Mouse (Mus musculus): ENCODE results near the gene Incenp. TPM values are rescaled to one million over a fixed set of nuclear protein-coding genes. Genes with fewer than 3 reads are reported as not detected.

Incenp gene
- polyA plus RNA-seq, 1 experiment from 2014 or later = 41.0 TPM

DNA sequence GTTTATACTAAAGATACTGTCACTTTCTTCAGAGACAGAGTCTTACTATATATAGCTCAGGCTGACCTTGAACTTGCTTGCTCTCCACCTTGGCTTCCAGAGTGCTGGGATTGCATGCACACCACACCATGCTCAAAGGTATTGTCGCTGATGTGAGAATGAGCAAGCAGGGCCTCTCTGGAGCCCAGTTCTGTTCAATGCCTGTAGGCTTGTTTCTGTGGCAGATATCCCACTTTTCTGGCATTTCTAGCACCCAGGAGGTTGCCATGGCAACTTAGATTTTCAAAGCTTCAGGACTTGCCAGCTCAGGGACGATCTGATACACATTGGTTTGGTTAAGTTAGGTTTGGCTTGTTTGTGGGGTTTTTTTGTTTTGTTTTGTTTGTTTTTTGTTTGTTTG, 22.9 kb upstream of the Incenp start:
- peaks cover 13% of the 10 kb centered on the region; the same call in 1 of the 2 replicates for H3K4me1 ChIP-seq (ENCODE audit: control insufficient read depth, insufficient read depth, low read length)
- H3K4me2 ChIP-seq (ENCODE audit: low read length) = no peak overlapping the region
- 7% methylated on average over 2 of the region's 2 CpGs for WGBS
- no peak overlapping the region for H3K9ac ChIP-seq (ENCODE audit: low read length)
- peak; percentile 93 for DNase-seq (ENCODE audit: low spot score)
- no peaks in the 10 kb centered on the region for H3K9me3 ChIP-seq (replicated peaks; ENCODE audit: control insufficient read depth, low read length)
- no peaks in the 10 kb centered on the region for H3K27me3 ChIP-seq (replicated peaks; ENCODE audit: control insufficient read depth, insufficient read depth, low read length)
- H3K27ac ChIP-seq (ENCODE audit: low read depth, low read length) = peak overlapping the region; percentile 69; the same call in 1 of the 2 replicates
- no peak overlapping the region for H3K4me3 ChIP-seq (ENCODE audit: low read depth, low read length)
- peak; percentile 85 for ATAC-seq
- no peaks in the 10 kb centered on the region for H3K36me3 ChIP-seq (ENCODE audit: control insufficient read depth, insufficient read depth, low read length)

DNA sequence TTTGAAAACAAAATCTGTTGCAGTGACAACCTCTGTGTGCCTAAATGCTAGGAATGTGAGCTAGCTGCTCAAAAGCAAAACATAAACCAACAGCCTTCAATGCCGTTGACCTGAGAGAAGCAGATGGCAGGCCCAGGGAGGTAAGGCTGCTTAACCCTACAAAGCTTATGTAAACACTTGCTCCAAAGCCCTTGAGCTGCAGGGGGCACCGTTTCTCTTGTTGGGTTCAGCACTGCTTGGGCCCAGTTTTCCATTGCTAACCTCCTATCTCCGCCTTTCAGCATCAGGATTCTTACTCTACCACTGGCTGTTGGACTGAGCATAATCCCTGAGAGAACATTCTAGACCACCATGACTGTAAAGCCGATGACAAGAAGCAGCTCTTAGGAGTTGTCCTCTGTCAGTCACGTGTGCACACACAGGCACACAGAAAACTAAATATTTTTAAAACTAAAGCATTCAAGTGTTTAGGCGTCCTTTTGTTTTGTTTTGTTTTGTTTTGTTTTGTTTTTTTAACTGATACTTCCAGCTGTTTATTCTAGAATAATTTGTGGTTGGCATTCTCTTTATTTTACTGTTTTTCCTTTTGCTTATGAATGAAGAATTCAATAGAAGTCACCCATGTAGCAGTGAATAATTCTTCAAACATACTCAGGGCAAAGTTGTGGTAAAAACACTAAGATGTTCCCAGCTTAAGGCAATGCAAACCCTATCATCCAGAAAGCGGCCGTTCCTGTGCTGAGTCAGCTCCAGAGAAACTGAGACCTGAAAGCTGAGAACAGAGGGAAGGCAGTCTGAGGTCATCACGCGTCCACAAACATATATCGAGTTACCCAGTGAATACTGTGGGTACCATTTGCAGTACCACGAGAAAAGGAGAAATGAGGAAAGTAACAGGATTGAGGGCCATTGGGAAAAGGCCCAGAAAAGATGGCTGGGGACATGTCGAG, 21.8 kb upstream of the Incenp start:
- Histone ChIP-seq H3K4me3 (ENCODE audit: low read depth, low read length) (no peak overlapping the region), H3K9me3 (replicated peaks; ENCODE audit: control insufficient read depth, low read length) (no peaks in the 10 kb centered on the region), H3K27me3 (replicated peaks; ENCODE audit: control insufficient read depth, insufficient read depth, low read length) (no peaks in the 10 kb centered on the region), H3K9ac (ENCODE audit: low read length) (no peak overlapping the region), H3K36me3 (ENCODE audit: control insufficient read depth, insufficient read depth, low read length) (no peaks in the 10 kb centered on the region), H3K4me2 (ENCODE audit: low read length) (no peak overlapping the region), H3K27ac (ENCODE audit: low read depth, low read length) (peak overlapping the region; percentile 14; the same call in 1 of the 2 replicates), H3K4me1 (ENCODE audit: control insufficient read depth, insufficient read depth, low read length) (peaks cover 13% of the 10 kb centered on the region; the same call in 1 of the 2 replicates)
- ATAC-seq (no peak), DNase-seq (ENCODE audit: low spot score) (no peak)
- WGBS = 65% methylated on average over 13 of the region's 13 CpGs

- ATAC-seq = no peak
- Histone ChIP-seq H3K4me1 (ENCODE audit: control insufficient read depth, insufficient read depth, low read length) (peaks cover 13% of the 10 kb centered on the region; the same call in 1 of the 2 replicates), H3K4me2 (ENCODE audit: low read length) (no peak overlapping the region), H3K4me3 (ENCODE audit: low read depth, low read length) (no peak overlapping the region), H3K27me3 (replicated peaks; ENCODE audit: control insufficient read depth, insufficient read depth, low read length) (no peaks in the 10 kb centered on the region), H3K9me3 (replicated peaks; ENCODE audit: control insufficient read depth, low read length) (no peaks in the 10 kb centered on the region), H3K36me3 (ENCODE audit: control insufficient read depth, insufficient read depth, low read length) (no peaks in the 10 kb centered on the region), H3K27ac (ENCODE audit: low read depth, low read length) (no peak overlapping the region), H3K9ac (ENCODE audit: low read length) (no peak overlapping the region)
- WGBS = 64% methylated on average over 9 of the region's 9 CpGs
- DNase-seq (ENCODE audit: low spot score) = no peak
These were observed 19.0 kb upstream of the Incenp start for GRCm38 (mm10) chr19:9918176-9918861.

DNA sequence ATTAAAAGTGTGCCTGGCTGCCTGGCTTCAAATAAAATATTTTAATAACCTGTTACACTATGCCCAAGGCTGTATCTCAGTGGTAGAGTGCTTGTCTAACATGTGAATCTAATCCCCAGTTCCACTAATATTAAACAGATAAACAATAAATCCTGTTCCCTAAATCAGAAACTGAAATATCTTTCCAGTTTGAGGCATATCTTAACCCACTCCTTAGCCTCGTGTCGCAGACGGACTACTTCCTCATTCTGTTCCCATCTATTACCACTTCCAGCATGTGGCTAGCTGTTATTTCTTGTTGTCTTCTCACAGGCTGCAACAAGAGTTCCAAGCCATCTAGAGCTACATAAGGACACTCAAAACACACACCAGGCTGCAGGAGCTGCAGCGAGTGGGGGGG, 18.4 kb upstream of the Incenp start:
- 70% methylated on average over 4 of the region's 4 CpGs for WGBS
- DNase-seq (ENCODE audit: low spot score) = no peak
- H3K9ac ChIP-seq (ENCODE audit: low read length) = no peak overlapping the region
- H3K4me2 ChIP-seq (ENCODE audit: low read length) = no peak overlapping the region
- H3K27ac ChIP-seq (ENCODE audit: low read depth, low read length) = no peak overlapping the region
- ATAC-seq = no peak
- no peaks in the 10 kb centered on the region for H3K9me3 ChIP-seq (replicated peaks; ENCODE audit: control insufficient read depth, low read length)
- H3K36me3 ChIP-seq (ENCODE audit: control insufficient read depth, insufficient read depth, low read length) = no peaks in the 10 kb centered on the region
- H3K4me1 ChIP-seq (ENCODE audit: control insufficient read depth, insufficient read depth, low read length) = peaks cover 9% of the 10 kb centered on the region; the same call in 1 of the 2 replicates
- no peaks in the 10 kb centered on the region for H3K27me3 ChIP-seq (replicated peaks; ENCODE audit: control insufficient read depth, insufficient read depth, low read length)
- H3K4me3 ChIP-seq (ENCODE audit: low read depth, low read length) = no peak overlapping the region

DNA sequence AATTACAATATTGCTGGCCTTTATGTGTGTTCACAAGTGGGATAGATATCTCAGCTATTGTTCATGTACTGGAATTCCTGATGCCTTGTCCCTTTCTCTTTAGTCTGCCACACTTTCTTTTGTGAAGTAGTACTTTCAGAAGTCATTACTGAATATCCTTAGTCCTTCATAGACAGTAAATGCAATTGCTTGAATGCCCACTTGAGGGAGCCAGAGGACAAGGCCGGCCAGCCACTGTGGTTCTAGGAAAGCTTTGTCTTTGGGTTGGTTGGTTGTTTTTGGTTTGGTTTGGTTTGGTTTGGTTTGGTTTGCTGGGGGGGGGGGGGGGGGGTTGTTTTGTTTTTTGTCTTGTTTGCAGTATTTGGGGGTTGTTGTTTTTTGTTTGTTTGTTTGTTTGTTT, 16.6 kb upstream of the Incenp start:
- DNase-seq (ENCODE audit: low spot score) = peak; percentile 88
- no peak overlapping the region for H3K27ac ChIP-seq (ENCODE audit: low read depth, low read length)

GRCm38 (mm10) chr19:9914346-9914745, 15.0 kb upstream of the Incenp start:
- Histone ChIP-seq H3K4me2 (ENCODE audit: low read length) (no peak overlapping the region), H3K9ac (ENCODE audit: low read length) (no peak overlapping the region), H3K36me3 (ENCODE audit: control insufficient read depth, insufficient read depth, low read length) (no peaks in the 10 kb centered on the region), H3K27ac (ENCODE audit: low read depth, low read length) (no peak overlapping the region), H3K9me3 (replicated peaks; ENCODE audit: control insufficient read depth, low read length) (no peaks in the 10 kb centered on the region), H3K4me3 (ENCODE audit: low read depth, low read length) (no peak overlapping the region), H3K4me1 (ENCODE audit: control insufficient read depth, insufficient read depth, low read length) (no peaks in the 10 kb centered on the region), H3K27me3 (replicated peaks; ENCODE audit: control insufficient read depth, insufficient read depth, low read length) (no peaks in the 10 kb centered on the region)
- WGBS = 82% methylated on average over 3 of the region's 3 CpGs
- ATAC-seq (no peak), DNase-seq (ENCODE audit: low spot score) (no peak)

More for the DNA sequence above, 16.6 kb upstream of the Incenp start:
- Histone ChIP-seq H3K4me2 (ENCODE audit: low read length) (no peak overlapping the region), H3K27me3 (replicated peaks; ENCODE audit: control insufficient read depth, insufficient read depth, low read length) (no peaks in the 10 kb centered on the region), H3K9ac (ENCODE audit: low read length) (no peak overlapping the region), H3K36me3 (ENCODE audit: control insufficient read depth, insufficient read depth, low read length) (no peaks in the 10 kb centered on the region), H3K4me1 (ENCODE audit: control insufficient read depth, insufficient read depth, low read length) (no peaks in the 10 kb centered on the region), H3K9me3 (replicated peaks; ENCODE audit: control insufficient read depth, low read length) (no peaks in the 10 kb centered on the region), H3K4me3 (ENCODE audit: low read depth, low read length) (no peak overlapping the region)
- 4% methylated on average over 1 of the region's 1 CpGs for WGBS
- ATAC-seq = peak; percentile 79

- Histone ChIP-seq H3K27me3 (replicated peaks; ENCODE audit: control insufficient read depth, insufficient read depth, low read length) (no peaks in the 10 kb centered on the region), H3K27ac (ENCODE audit: low read depth, low read length) (no peak overlapping the region), H3K36me3 (ENCODE audit: control insufficient read depth, insufficient read depth, low read length) (no peaks in the 10 kb centered on the region), H3K9ac (ENCODE audit: low read length) (no peak overlapping the region), H3K4me3 (ENCODE audit: low read depth, low read length) (no peak overlapping the region), H3K4me1 (ENCODE audit: control insufficient read depth, insufficient read depth, low read length) (no peaks in the 10 kb centered on the region), H3K4me2 (ENCODE audit: low read length) (no peak overlapping the region), H3K9me3 (replicated peaks; ENCODE audit: control insufficient read depth, low read length) (no peaks in the 10 kb centered on the region)
- WGBS = 90% methylated on average over 5 of the region's 5 CpGs
- ATAC-seq = no peak
- no peak for DNase-seq (ENCODE audit: low spot score)
These were observed 14.4 kb upstream of the Incenp start for GRCm38 (mm10) chr19:9913784-9914183.

GRCm38 (mm10) chr19:9911314-9911754, 12.0 kb upstream of the Incenp start:
- DNase-seq (ENCODE audit: low spot score) (peak; percentile 83), ATAC-seq (peak; percentile 54; the same call in 1 of the 2 replicates)
- no peak overlapping the region for H3K27ac ChIP-seq (ENCODE audit: low read depth, low read length)
- H3K9ac ChIP-seq (ENCODE audit: low read length) = no peak overlapping the region
- H3K36me3 ChIP-seq (ENCODE audit: control insufficient read depth, insufficient read depth, low read length) = no peaks in the 10 kb centered on the region
- WGBS = 9% methylated on average over 6 of the region's 6 CpGs
- H3K4me3 ChIP-seq (ENCODE audit: low read depth, low read length) = no peak overlapping the region
- H3K4me2 ChIP-seq (ENCODE audit: low read length) = no peak overlapping the region
- no peaks in the 10 kb centered on the region for H3K4me1 ChIP-seq (ENCODE audit: control insufficient read depth, insufficient read depth, low read length)
- H3K9me3 ChIP-seq (replicated peaks; ENCODE audit: control insufficient read depth, low read length) = no peaks in the 10 kb centered on the region
- no peaks in the 10 kb centered on the region for H3K27me3 ChIP-seq (replicated peaks; ENCODE audit: control insufficient read depth, insufficient read depth, low read length)
